Mouse (Mus musculus): ENCODE results near the gene Fgf4. TPM values are rescaled to one million over a fixed set of nuclear protein-coding genes. Genes with fewer than 3 reads are reported as not detected.
A peak's percentile ranks its signal among the peaks of the same experiment; 100 is the strongest.
"Not testable (repeated sequence)": the region's sequence is repeated elsewhere in the genome, so short reads cannot be mapped to it uniquely, and the experiment has no call there.

Gene Fgf4
- polyA plus RNA-seq, 1 experiment from 2014 or later, result not detected

DNA sequence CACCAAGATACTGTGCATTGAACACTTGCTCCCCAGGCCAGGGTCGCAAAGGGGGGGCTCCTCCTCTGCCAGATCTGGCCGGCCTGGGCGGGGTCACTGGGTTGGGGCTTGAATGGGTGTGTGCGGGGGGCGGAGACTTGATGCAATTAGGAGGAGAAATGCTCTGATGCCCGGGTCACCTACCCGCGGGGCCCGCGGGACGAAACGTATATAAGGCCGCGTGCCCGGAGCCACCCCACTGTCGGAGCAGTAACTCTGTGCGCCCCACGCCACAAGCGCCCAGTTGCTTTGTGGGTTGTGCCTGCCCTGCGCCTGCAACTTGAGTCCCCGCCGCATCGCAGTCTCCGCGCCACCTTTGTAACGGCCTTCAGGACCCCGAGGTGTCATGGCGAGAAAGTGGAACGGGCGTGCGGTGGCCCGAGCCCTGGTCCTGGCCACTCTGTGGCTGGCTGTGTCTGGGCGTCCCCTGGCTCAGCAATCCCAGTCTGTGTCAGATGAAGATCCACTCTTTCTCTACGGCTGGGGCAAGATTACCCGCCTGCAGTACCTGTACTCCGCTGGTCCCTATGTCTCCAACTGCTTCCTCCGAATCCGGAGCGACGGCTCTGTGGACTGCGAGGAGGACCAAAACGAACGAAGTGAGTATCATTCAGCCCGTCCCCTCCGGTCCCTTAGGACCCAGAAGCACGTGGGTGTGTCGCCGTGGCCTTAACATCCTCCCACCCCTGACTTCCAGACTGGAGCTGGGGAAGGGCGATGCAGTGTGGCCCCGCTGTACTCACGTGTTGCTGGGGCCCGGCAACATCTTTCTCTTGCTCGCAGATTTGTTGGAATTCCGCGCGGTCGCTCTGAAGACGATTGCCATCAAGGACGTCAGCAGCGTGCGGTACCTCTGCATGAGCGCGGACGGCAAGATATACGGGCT lies 49.4 kb downstream of the Fgf4 start, which contains the start of gene Fgf15:
Fgf15 (plus strand) TSS at position 238 of the 925 bp plus-strand sequence.
- Histone ChIP-seq H3K36me3 (replicated peaks) (no peaks in the 10 kb centered on the region), H3K27me3 (peaks cover 71% of the 10 kb centered on the region), H3K4me1 (peaks cover 49% of the 10 kb centered on the region), H3K9ac (peak within 1 kb of the TSS; percentile 68), H3K4me2 (peak within 1 kb of the TSS; percentile 79), H3K4me3 (replicated peaks) (peak within 1 kb of the TSS; percentile 53), H3K9me3 (no peaks in the 10 kb centered on the region), H3K27ac (peak within 1 kb of the TSS; percentile 85)
- peak; percentile 24 for ATAC-seq (ENCODE audit: low FRiP score)
- under 1% methylated on average over 65 of the region's 65 CpGs for WGBS

- peak overlapping the region; percentile 53 for H3K4me3 ChIP-seq (replicated peaks)
- no peak overlapping the region for H3K27ac ChIP-seq
- peaks cover 56% of the 10 kb centered on the region for H3K27me3 ChIP-seq
- H3K4me1 ChIP-seq, result peaks cover 49% of the 10 kb centered on the region
- H3K9ac ChIP-seq, result peak overlapping the region; percentile 45
- WGBS, result 18% methylated on average over 6 of the region's 6 CpGs
- H3K9me3 ChIP-seq, result no peaks in the 10 kb centered on the region
- ATAC-seq (ENCODE audit: low FRiP score), result no peak
- peak overlapping the region; percentile 79 for H3K4me2 ChIP-seq
- no peaks in the 10 kb centered on the region for H3K36me3 ChIP-seq (replicated peaks)
Measured at GRCm38 (mm10) chr7:144898506-144898905, 51.3 kb downstream of the Fgf4 start.

GRCm38 (mm10) chr7:144905514-144905913 lies 58.3 kb downstream of the Fgf4 start:
- peaks cover 12% of the 10 kb centered on the region; the same call in 1 of the 2 replicates for H3K27me3 ChIP-seq
- not testable (repeated sequence) for H3K27ac ChIP-seq; H3K4me3 ChIP-seq (replicated peaks); H3K9me3 ChIP-seq; H3K9ac ChIP-seq; H3K4me1 ChIP-seq; H3K4me2 ChIP-seq; H3K36me3 ChIP-seq (replicated peaks); ATAC-seq (ENCODE audit: low FRiP score)
- 96% methylated on average over 3 of the region's 3 CpGs for WGBS

DNA sequence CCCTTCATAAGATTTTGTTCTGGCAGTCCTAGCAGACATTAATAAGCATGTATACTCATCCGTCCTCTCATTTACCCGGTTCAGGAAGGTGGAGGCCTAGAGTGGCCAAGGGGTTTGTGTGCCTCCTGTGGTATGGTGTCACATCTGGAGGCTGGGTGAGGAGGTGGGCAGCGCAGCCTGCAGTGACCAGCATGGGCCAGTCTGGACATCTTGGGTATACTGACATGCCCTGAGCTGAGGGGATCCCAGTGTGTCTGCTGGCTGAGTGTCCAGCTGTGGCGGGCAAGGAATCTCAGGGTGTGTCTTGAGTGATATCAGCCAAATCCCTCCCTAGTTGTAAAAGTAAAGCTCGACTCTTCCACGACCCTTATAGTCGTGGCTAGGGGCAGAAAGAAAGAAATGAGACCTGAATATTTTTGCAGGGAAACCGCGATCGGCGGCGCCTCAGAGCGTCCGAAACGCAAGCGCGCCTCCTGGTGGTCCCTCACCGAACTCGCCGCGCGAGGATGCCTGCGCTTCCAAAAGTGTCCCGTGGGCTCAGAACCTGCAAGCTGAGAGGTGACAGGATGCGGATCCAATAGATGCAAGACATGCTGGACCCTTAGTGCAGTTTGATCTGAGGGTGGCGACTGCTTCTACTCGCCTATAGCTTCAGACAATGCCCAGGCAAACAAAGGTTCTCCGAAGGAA lies 59.7 kb downstream of the Fgf4 start:
- Histone ChIP-seq H3K4me1 (no peaks in the 10 kb centered on the region), H3K9me3 (0 out of 2 replicates have a peak, but pooled peaks cover 4% of the 10 kb centered on the region), H3K4me2 (peak overlapping the region; percentile 35), H3K27ac (no peak overlapping the region), H3K36me3 (replicated peaks) (no peaks in the 10 kb centered on the region), H3K9ac (peak overlapping the region; percentile 13; the same call in 1 of the 2 replicates), H3K27me3 (peaks cover 8% of the 10 kb centered on the region; the same call in 1 of the 2 replicates), H3K4me3 (replicated peaks) (no peak overlapping the region)
- peak; percentile 37; the same call in 1 of the 2 replicates for ATAC-seq (ENCODE audit: low FRiP score)
- WGBS, result 10% methylated on average over 28 of the region's 28 CpGs

GRCm38 (mm10) chr7:144907793-144908192 lies 60.6 kb downstream of the Fgf4 start:
- Histone ChIP-seq H3K4me1 (no peaks in the 10 kb centered on the region), H3K4me3 (replicated peaks) (no peak overlapping the region), H3K4me2 (no peak overlapping the region), H3K27ac (no peak overlapping the region), H3K36me3 (replicated peaks) (no peaks in the 10 kb centered on the region), H3K9ac (no peak overlapping the region), H3K27me3 (peaks cover 8% of the 10 kb centered on the region; the same call in 1 of the 2 replicates), H3K9me3 (0 out of 2 replicates have a peak, but pooled peaks cover 4% of the 10 kb centered on the region)
- 19% methylated on average over 8 of the region's 8 CpGs for WGBS
- ATAC-seq (ENCODE audit: low FRiP score), result no peak

DNA sequence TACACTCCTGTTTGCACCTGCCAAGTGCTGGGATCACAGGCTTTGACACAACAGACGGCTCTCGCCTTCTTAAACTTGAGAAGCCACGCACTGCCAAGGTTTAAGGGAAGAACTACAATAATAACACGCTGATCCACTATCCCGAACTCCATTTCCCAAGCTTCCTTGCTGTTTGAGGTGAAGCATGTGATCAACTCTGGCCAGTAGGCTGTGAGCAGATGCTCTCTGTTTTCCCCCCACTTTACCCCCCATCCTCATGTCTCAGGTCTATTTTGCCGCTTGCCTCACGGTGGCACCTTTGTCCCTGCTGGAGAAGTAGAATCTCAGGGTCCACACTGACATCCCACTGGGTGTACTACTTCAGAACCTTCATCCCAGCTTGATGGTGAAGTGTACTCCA lies 61.5 kb downstream of the Fgf4 start:
- WGBS, result 29% methylated on average over 7 of the region's 7 CpGs
- ATAC-seq (ENCODE audit: low FRiP score), result no peak

GRCm38 (mm10) chr7:144911121-144911520 lies 64.0 kb downstream of the Fgf4 start:
- H3K9ac ChIP-seq, result no peak overlapping the region
- no peak overlapping the region for H3K4me3 ChIP-seq (replicated peaks)
- WGBS, result 95% methylated on average over 1 of the region's 1 CpGs
- H3K27ac ChIP-seq, result no peak overlapping the region
- H3K4me2 ChIP-seq, result no peak overlapping the region
- H3K36me3 ChIP-seq (replicated peaks), result no peaks in the 10 kb centered on the region
- H3K4me1 ChIP-seq, result peaks cover 7% of the 10 kb centered on the region
- peaks cover 8% of the 10 kb centered on the region; the same call in 1 of the 2 replicates for H3K27me3 ChIP-seq
- no peak for ATAC-seq (ENCODE audit: low FRiP score)
- no peaks in the 10 kb centered on the region for H3K9me3 ChIP-seq

More for the DNA sequence above, 61.5 kb downstream of the Fgf4 start:
- H3K4me3 ChIP-seq (replicated peaks), result no peak overlapping the region
- H3K9me3 ChIP-seq, result 0 out of 2 replicates have a peak, but pooled peaks cover 4% of the 10 kb centered on the region
- H3K9ac ChIP-seq, result no peak overlapping the region
- peaks cover 8% of the 10 kb centered on the region; the same call in 1 of the 2 replicates for H3K27me3 ChIP-seq
- H3K36me3 ChIP-seq (replicated peaks), result no peaks in the 10 kb centered on the region
- H3K4me2 ChIP-seq, result no peak overlapping the region
- H3K4me1 ChIP-seq, result no peaks in the 10 kb centered on the region
- no peak overlapping the region for H3K27ac ChIP-seq

GRCm38 (mm10) chr7:144912897-144913296 lies 65.7 kb downstream of the Fgf4 start:
- 68% methylated on average over 4 of the region's 4 CpGs for WGBS
- Histone ChIP-seq H3K27ac (no peak overlapping the region), H3K4me2 (no peak overlapping the region), H3K9me3 (no peaks in the 10 kb centered on the region), H3K4me3 (replicated peaks) (no peak overlapping the region), H3K4me1 (peaks cover 14% of the 10 kb centered on the region), H3K9ac (no peak overlapping the region), H3K27me3 (no peaks in the 10 kb centered on the region), H3K36me3 (replicated peaks) (peaks cover 14% of the 10 kb centered on the region)
- no peak for ATAC-seq (ENCODE audit: low FRiP score)

DNA sequence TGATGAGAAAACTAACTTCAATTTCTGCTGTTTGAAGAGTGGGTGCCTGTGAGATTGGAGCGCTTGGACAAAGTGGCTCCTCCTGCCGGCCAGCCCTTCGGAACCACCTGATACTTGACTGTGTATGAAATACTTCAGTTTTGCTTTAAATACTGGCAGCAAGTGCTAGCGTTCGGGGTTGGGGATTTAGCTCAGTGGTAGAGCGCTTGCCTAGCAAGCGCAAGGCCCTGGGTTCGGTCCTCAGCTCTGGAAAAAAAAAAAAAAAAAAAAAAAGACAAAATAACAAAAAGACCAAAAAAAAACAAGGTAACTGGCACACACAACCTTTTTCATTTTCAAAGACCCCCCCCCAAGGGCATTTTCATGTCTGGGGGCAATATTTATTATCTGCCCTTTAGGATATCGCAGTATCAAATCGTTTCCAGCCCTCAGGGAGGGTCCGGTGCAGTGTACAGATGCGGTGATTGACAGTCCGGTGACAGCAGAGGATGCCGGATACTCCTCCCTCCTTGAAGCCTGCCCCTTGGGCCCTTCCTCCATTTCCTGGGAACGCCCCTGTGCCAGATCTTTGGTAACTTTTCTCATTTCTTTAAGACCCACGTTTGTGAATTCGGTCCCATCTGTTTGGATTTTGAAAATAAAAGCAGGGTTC lies 67.3 kb downstream of the Fgf4 start:
- Histone ChIP-seq H3K4me3 (replicated peaks) (peak overlapping the region; percentile 81), H3K27ac (peak overlapping the region; percentile 90), H3K27me3 (no peaks in the 10 kb centered on the region), H3K36me3 (replicated peaks) (peaks cover 26% of the 10 kb centered on the region), H3K4me1 (peaks cover 14% of the 10 kb centered on the region), H3K9ac (peak overlapping the region; percentile 25; the same call in 1 of the 2 replicates), H3K4me2 (peak overlapping the region; percentile 70), H3K9me3 (no peaks in the 10 kb centered on the region)
- peak; percentile 91 for ATAC-seq (ENCODE audit: low FRiP score)
- 6% methylated on average over 16 of the region's 17 CpGs for WGBS
